Mouse (Mus musculus): Measurements from ENCODE around the gene Chn2. TPM values are rescaled to one million over a fixed set of nuclear protein-coding genes. Genes with fewer than 3 reads are reported as not detected.

Gene Chn2
- polyA plus RNA-seq, 1 experiment from 2014 or later: 15.3 TPM

DNA sequence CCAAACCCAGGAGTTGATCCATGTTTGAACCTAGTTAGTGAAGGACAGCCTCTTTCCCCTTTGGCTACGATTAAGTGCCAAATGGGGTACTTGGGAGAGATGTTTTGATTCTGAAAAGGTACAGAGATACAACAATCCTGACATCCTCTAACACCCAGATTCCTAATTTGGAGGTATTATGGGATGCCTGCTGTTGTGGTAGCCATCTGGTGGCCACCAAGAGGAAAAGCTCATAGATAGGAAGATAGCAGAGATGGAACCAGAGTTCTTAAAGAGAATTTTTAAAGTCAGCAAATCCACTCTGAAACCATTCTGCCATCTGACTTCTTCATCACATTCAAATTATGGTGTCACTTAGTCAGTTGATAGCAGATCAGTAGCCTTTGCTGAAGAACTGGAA is 27.2 kb upstream of the Chn2 start:
- no peak overlapping the region for H3K4me3 ChIP-seq (ENCODE audit: low read depth, low read length)
- no peak overlapping the region for H3K9ac ChIP-seq (ENCODE audit: low read depth, low read length)
- H3K27me3 ChIP-seq (replicated peaks; ENCODE audit: control insufficient read depth, insufficient read depth, low read length): no peaks in the 10 kb centered on the region
- ATAC-seq (ENCODE audit: low read depth): no peak
- H3K36me3 ChIP-seq (ENCODE audit: control insufficient read depth, insufficient read depth, low read length): no peaks in the 10 kb centered on the region
- H3K9me3 ChIP-seq (ENCODE audit: control insufficient read depth, low read length): no peaks in the 10 kb centered on the region
- H3K27ac ChIP-seq (replicated peaks; ENCODE audit: low read depth, low read length): no peak overlapping the region
- peaks cover 5% of the 10 kb centered on the region; the same call in 1 of the 2 replicates for H3K4me1 ChIP-seq (ENCODE audit: control insufficient read depth, insufficient read depth, low read length)
- H3K4me2 ChIP-seq (ENCODE audit: low read depth, low read length): no peak overlapping the region
- DNase-seq (ENCODE audit: low spot score): no peak
- WGBS: 85% methylated on average over 1 of the region's 1 CpGs

GRCm38 (mm10) chr6:54018038-54018437 is 21.3 kb upstream of the Chn2 start:
- 40% methylated on average over 2 of the region's 2 CpGs for WGBS
- ATAC-seq (ENCODE audit: low read depth) (no peak), DNase-seq (ENCODE audit: low spot score) (no peak)
- Histone ChIP-seq H3K9me3 (ENCODE audit: control insufficient read depth, low read length) (no peaks in the 10 kb centered on the region), H3K27me3 (replicated peaks; ENCODE audit: control insufficient read depth, insufficient read depth, low read length) (no peaks in the 10 kb centered on the region), H3K27ac (replicated peaks; ENCODE audit: low read depth, low read length) (no peak overlapping the region), H3K4me3 (ENCODE audit: low read depth, low read length) (no peak overlapping the region), H3K4me2 (ENCODE audit: low read depth, low read length) (no peak overlapping the region), H3K36me3 (ENCODE audit: control insufficient read depth, insufficient read depth, low read length) (no peaks in the 10 kb centered on the region), H3K4me1 (ENCODE audit: control insufficient read depth, insufficient read depth, low read length) (no peaks in the 10 kb centered on the region), H3K9ac (ENCODE audit: low read depth, low read length) (no peak overlapping the region)

GRCm38 (mm10) chr6:54018861-54019260 is 20.5 kb upstream of the Chn2 start:
- H3K27me3 ChIP-seq (replicated peaks; ENCODE audit: control insufficient read depth, insufficient read depth, low read length): no peaks in the 10 kb centered on the region
- no peaks in the 10 kb centered on the region for H3K36me3 ChIP-seq (ENCODE audit: control insufficient read depth, insufficient read depth, low read length)
- no peak overlapping the region for H3K9ac ChIP-seq (ENCODE audit: low read depth, low read length)
- no peak overlapping the region for H3K27ac ChIP-seq (replicated peaks; ENCODE audit: low read depth, low read length)
- WGBS: 76% methylated on average over 5 of the region's 5 CpGs
- no peaks in the 10 kb centered on the region for H3K9me3 ChIP-seq (ENCODE audit: control insufficient read depth, low read length)
- no peak overlapping the region for H3K4me3 ChIP-seq (ENCODE audit: low read depth, low read length)
- ATAC-seq (ENCODE audit: low read depth): no peak
- no peak overlapping the region for H3K4me2 ChIP-seq (ENCODE audit: low read depth, low read length)
- H3K4me1 ChIP-seq (ENCODE audit: control insufficient read depth, insufficient read depth, low read length): no peaks in the 10 kb centered on the region
- no peak for DNase-seq (ENCODE audit: low spot score)

DNA sequence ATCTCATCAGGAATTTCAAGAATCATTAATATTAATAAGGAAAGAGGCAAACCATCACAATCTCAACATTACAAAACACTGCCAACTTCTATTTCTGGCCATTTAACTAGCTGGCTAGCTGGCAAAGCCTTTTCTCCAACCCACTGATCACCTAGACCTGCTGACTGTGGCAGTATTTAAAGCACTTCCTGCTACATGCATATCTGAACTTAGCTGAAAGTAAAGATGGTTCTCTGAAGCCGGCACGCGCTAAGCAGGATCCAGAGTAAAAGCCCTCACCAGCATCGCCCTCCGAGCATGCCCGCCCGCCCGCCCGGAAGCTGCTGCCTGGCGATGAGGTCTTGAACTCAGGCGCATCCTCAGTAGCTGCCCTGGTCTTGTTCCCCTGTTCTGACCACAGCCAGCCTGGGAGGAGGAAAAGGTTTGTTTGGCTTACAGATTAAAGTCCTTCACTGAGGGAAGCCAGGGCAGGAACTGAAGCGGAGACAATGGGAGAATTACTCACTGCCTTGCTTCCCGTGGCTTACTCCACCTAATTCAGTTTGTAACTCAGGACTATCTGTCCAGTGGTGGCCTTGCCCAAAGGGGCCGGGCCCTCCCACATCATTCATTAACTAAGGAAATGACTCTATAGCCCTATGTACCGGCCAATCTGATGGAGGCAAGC is 18.1 kb upstream of the Chn2 start:
- no peak overlapping the region for H3K4me2 ChIP-seq (ENCODE audit: low read depth, low read length)
- ATAC-seq (ENCODE audit: low read depth) (no peak), DNase-seq (ENCODE audit: low spot score) (no peak)
- WGBS: 61% methylated on average over 15 of the region's 15 CpGs
- H3K4me3 ChIP-seq (ENCODE audit: low read depth, low read length): no peak overlapping the region
- H3K27me3 ChIP-seq (replicated peaks; ENCODE audit: control insufficient read depth, insufficient read depth, low read length): no peaks in the 10 kb centered on the region
- H3K9me3 ChIP-seq (ENCODE audit: control insufficient read depth, low read length): no peaks in the 10 kb centered on the region
- H3K36me3 ChIP-seq (ENCODE audit: control insufficient read depth, insufficient read depth, low read length): no peaks in the 10 kb centered on the region
- no peaks in the 10 kb centered on the region for H3K4me1 ChIP-seq (ENCODE audit: control insufficient read depth, insufficient read depth, low read length)
- H3K9ac ChIP-seq (ENCODE audit: low read depth, low read length): no peak overlapping the region
- H3K27ac ChIP-seq (replicated peaks; ENCODE audit: low read depth, low read length): no peak overlapping the region

GRCm38 (mm10) chr6:54023846-54024245 is 15.5 kb upstream of the Chn2 start:
- H3K4me1 ChIP-seq (ENCODE audit: control insufficient read depth, insufficient read depth, low read length): no peaks in the 10 kb centered on the region
- 88% methylated on average over 5 of the region's 5 CpGs for WGBS
- no peak overlapping the region for H3K27ac ChIP-seq (replicated peaks; ENCODE audit: low read depth, low read length)
- no peaks in the 10 kb centered on the region for H3K9me3 ChIP-seq (ENCODE audit: control insufficient read depth, low read length)
- ATAC-seq (ENCODE audit: low read depth) (no peak), DNase-seq (ENCODE audit: low spot score) (no peak)
- no peaks in the 10 kb centered on the region for H3K27me3 ChIP-seq (replicated peaks; ENCODE audit: control insufficient read depth, insufficient read depth, low read length)
- no peak overlapping the region for H3K4me3 ChIP-seq (ENCODE audit: low read depth, low read length)
- H3K36me3 ChIP-seq (ENCODE audit: control insufficient read depth, insufficient read depth, low read length): no peaks in the 10 kb centered on the region
- H3K4me2 ChIP-seq (ENCODE audit: low read depth, low read length): no peak overlapping the region
- no peak overlapping the region for H3K9ac ChIP-seq (ENCODE audit: low read depth, low read length)

DNA sequence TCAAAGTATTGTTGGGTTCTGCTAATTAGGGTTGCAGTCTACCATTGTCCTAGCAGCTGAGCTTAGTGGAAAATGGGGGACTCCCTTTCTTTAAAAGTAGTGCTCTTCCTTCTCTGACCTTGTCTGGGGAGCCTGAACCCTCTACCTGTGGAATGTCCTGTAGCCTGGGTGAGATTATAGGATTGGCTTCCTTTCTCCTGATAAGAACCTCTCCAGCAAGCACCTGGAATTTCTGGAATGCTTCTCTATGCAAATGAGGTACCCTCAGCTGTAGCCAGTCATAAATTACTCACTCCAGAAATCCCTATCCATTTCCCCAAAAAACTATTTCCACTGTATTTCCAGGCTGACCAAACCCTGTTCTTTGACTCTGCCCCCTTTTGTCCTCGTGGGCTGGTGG is 10.6 kb upstream of the Chn2 start:
- ATAC-seq (ENCODE audit: low read depth) (no peak), DNase-seq (ENCODE audit: low spot score) (no peak)
- no peaks in the 10 kb centered on the region for H3K9me3 ChIP-seq (ENCODE audit: control insufficient read depth, low read length)
- H3K36me3 ChIP-seq (ENCODE audit: control insufficient read depth, insufficient read depth, low read length): no peaks in the 10 kb centered on the region
- no peak overlapping the region for H3K4me2 ChIP-seq (ENCODE audit: low read depth, low read length)
- no peak overlapping the region for H3K4me3 ChIP-seq (ENCODE audit: low read depth, low read length)
- H3K9ac ChIP-seq (ENCODE audit: low read depth, low read length): no peak overlapping the region
- no peaks in the 10 kb centered on the region for H3K4me1 ChIP-seq (ENCODE audit: control insufficient read depth, insufficient read depth, low read length)
- H3K27ac ChIP-seq (replicated peaks; ENCODE audit: low read depth, low read length): no peak overlapping the region
- WGBS: 17% methylated on average over 1 of the region's 1 CpGs
- no peaks in the 10 kb centered on the region for H3K27me3 ChIP-seq (replicated peaks; ENCODE audit: control insufficient read depth, insufficient read depth, low read length)

- DNase-seq (ENCODE audit: low spot score): no peak
- no peak overlapping the region for H3K27ac ChIP-seq (replicated peaks; ENCODE audit: low read depth, low read length)
- ATAC-seq (ENCODE audit: low read depth): no peak
- H3K9ac ChIP-seq (ENCODE audit: low read depth, low read length): no peak overlapping the region
- H3K27me3 ChIP-seq (replicated peaks; ENCODE audit: control insufficient read depth, insufficient read depth, low read length): no peaks in the 10 kb centered on the region
- no peak overlapping the region for H3K4me2 ChIP-seq (ENCODE audit: low read depth, low read length)
- no peaks in the 10 kb centered on the region for H3K4me1 ChIP-seq (ENCODE audit: control insufficient read depth, insufficient read depth, low read length)
- H3K9me3 ChIP-seq (ENCODE audit: control insufficient read depth, low read length): no peaks in the 10 kb centered on the region
- H3K36me3 ChIP-seq (ENCODE audit: control insufficient read depth, insufficient read depth, low read length): no peaks in the 10 kb centered on the region
- no peak overlapping the region for H3K4me3 ChIP-seq (ENCODE audit: low read depth, low read length)
These were observed 9.0 kb upstream of the Chn2 start for GRCm38 (mm10) chr6:54030351-54030750.

GRCm38 (mm10) chr6:54030776-54031175 is 8.6 kb upstream of the Chn2 start:
- ATAC-seq (ENCODE audit: low read depth) (no peak), DNase-seq (ENCODE audit: low spot score) (no peak)
- Histone ChIP-seq H3K27me3 (replicated peaks; ENCODE audit: control insufficient read depth, insufficient read depth, low read length) (no peaks in the 10 kb centered on the region), H3K4me2 (ENCODE audit: low read depth, low read length) (no peak overlapping the region), H3K4me1 (ENCODE audit: control insufficient read depth, insufficient read depth, low read length) (no peaks in the 10 kb centered on the region), H3K9ac (ENCODE audit: low read depth, low read length) (no peak overlapping the region), H3K27ac (replicated peaks; ENCODE audit: low read depth, low read length) (no peak overlapping the region), H3K9me3 (ENCODE audit: control insufficient read depth, low read length) (no peaks in the 10 kb centered on the region), H3K4me3 (ENCODE audit: low read depth, low read length) (no peak overlapping the region), H3K36me3 (ENCODE audit: control insufficient read depth, insufficient read depth, low read length) (no peaks in the 10 kb centered on the region)
- 52% methylated on average over 3 of the region's 3 CpGs for WGBS

DNA sequence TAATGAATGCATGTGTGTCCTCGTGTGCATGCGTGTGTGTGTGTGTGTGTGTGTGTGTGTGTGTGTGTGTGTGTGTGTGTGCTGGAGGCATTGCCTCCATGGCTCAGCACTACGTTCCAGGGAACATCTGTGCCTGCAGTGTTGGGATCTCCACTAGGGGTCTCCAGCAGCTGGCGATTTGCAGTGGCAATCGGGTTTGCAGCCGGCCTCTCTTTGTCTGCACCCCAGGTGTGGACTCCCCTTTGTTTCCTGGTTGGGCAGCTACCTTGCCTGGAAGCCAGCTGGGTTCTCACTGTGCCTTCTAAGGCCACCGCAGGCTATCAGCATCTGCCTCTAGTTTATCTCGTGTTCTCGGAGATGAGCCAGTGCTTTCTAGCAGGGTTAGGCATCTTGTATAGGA is 4.9 kb upstream of the Chn2 start:
- Histone ChIP-seq H3K36me3 (ENCODE audit: control insufficient read depth, insufficient read depth, low read length) (no peaks in the 10 kb centered on the region), H3K27me3 (replicated peaks; ENCODE audit: control insufficient read depth, insufficient read depth, low read length) (peaks cover 10% of the 10 kb centered on the region; the same call in 1 of the 2 replicates), H3K4me2 (ENCODE audit: low read depth, low read length) (peak overlapping the region; percentile 41), H3K4me3 (ENCODE audit: low read depth, low read length) (0 out of 2 replicates have a peak overlapping the region, but pooled peaks have one; percentile 1), H3K9me3 (ENCODE audit: control insufficient read depth, low read length) (no peaks in the 10 kb centered on the region), H3K27ac (replicated peaks; ENCODE audit: low read depth, low read length) (no peak overlapping the region), H3K4me1 (ENCODE audit: control insufficient read depth, insufficient read depth, low read length) (no peaks in the 10 kb centered on the region), H3K9ac (ENCODE audit: low read depth, low read length) (no peak overlapping the region)
- DNase-seq (ENCODE audit: low spot score) (peak; percentile 87), ATAC-seq (ENCODE audit: low read depth) (peak; percentile 78)
- 1% methylated on average over 9 of the region's 9 CpGs for WGBS
